Mouse (Mus musculus): ENCODE measurements around the gene Ambra1. TPM values are rescaled to one million over a fixed set of nuclear protein-coding genes. Genes with fewer than 3 reads are reported as not detected.

Gene Ambra1
- polyA plus RNA-seq, 1 experiment = 21.1 TPM

DNA sequence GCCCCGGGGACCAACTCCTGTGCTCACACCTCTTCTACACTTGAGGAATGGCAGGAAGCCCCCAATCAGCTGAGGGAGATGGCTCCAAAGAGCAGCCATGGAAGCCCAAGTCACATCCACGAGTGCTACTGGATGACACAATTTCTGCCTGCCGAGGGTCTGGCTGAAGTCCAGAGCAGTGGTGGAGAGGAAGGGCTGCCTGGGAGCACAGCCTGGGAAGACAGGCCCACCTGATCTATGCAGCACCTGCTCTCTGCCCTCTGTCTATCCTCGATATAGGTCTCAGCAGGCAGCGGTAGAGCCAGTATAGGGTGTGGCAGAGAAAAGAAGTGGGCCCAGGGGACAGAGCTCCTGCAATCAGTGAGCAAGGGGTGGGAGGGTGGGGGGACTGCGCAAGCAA is 216.9 kb downstream of the Ambra1 start:
- Histone ChIP-seq H3K4me3 (replicated peaks; ENCODE audit: control insufficient read depth, low read depth, low read length) (no peak overlapping the region), H3K4me1 (ENCODE audit: control insufficient read depth, insufficient read depth, low read length) (peaks cover 13% of the 10 kb centered on the region), H3K27ac (ENCODE audit: control insufficient read depth, insufficient read depth, low read depth, low read length, poor library complexity) (no peak overlapping the region)
- 39% methylated on average over 6 of the region's 6 CpGs for WGBS
- TF ChIP-seq POLR2A (IDR thresholded peaks at IDR 0.05; ENCODE audit: borderline replicate concordance, control insufficient read depth, low read depth, low read length) (no peak), CTCF (IDR thresholded peaks at IDR 0.05; ENCODE audit: control insufficient read depth, insufficient read depth, low read length) (no peak)

DNA sequence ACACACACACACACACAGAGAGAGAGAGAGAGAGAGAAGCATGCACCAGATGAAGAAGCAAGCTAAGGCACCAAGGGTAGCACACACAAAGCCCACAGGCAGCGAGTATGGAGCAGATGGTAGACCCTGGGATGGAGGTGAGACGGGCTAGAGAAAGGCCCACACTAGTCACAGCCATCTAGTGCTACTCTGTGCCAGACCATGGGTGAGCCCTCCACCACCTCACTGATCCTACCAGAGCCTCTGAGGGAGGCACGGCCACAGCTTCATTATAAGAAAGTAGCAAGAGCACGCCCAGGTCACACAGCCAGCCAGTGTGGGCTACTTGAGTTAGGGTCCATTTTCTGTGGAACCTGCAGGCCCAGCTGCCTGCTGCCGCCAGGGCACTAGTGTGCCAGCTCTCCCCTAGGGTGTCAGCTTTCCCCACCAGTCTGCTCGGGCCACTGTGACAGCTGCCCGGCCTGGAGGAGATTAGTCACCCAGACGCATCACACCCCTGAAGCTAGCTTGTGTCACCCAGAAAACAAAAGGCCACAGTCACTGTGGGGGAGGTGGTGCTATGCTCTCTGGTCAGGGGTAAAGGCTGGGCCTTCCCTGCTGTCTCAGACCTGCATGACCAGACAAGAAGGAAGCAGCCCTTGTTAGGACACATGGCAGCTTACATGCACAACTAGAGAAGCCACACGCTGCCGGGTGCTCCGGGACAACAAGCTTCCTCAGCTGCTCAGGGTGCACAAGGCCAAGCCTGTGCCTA is 217.6 kb downstream of the Ambra1 start:
- peaks cover 13% of the 10 kb centered on the region for H3K4me1 ChIP-seq (ENCODE audit: control insufficient read depth, insufficient read depth, low read length)
- TF ChIP-seq POLR2A (IDR thresholded peaks at IDR 0.05; ENCODE audit: borderline replicate concordance, control insufficient read depth, low read depth, low read length) = no peak
- TF ChIP-seq CTCF (IDR thresholded peaks at IDR 0.05; ENCODE audit: control insufficient read depth, insufficient read depth, low read length) = no peak
- WGBS = 23% methylated on average over 11 of the region's 11 CpGs
- peak overlapping the region; percentile 10 for H3K4me3 ChIP-seq (replicated peaks; ENCODE audit: control insufficient read depth, low read depth, low read length)
- peak overlapping the region; percentile 57 for H3K27ac ChIP-seq (ENCODE audit: control insufficient read depth, insufficient read depth, low read depth, low read length, poor library complexity)

GRCm38 (mm10) chr2:91948151-91948509 is 218.2 kb downstream of the Ambra1 start:
- TF ChIP-seq POLR2A (IDR thresholded peaks at IDR 0.05; ENCODE audit: borderline replicate concordance, control insufficient read depth, low read depth, low read length) = no peak
- TF ChIP-seq CTCF (IDR thresholded peaks at IDR 0.05; ENCODE audit: control insufficient read depth, insufficient read depth, low read length) = no peak
- 5% methylated on average over 6 of the region's 6 CpGs for WGBS
- Histone ChIP-seq H3K4me3 (replicated peaks; ENCODE audit: control insufficient read depth, low read depth, low read length) (peak overlapping the region; percentile 6), H3K27ac (ENCODE audit: control insufficient read depth, insufficient read depth, low read depth, low read length, poor library complexity) (peak overlapping the region; percentile 57), H3K4me1 (ENCODE audit: control insufficient read depth, insufficient read depth, low read length) (peaks cover 13% of the 10 kb centered on the region)

GRCm38 (mm10) chr2:91948792-91949241 is 218.9 kb downstream of the Ambra1 start:
- WGBS = 3% methylated on average over 3 of the region's 3 CpGs
- no peak for TF ChIP-seq POLR2A (IDR thresholded peaks at IDR 0.05; ENCODE audit: borderline replicate concordance, control insufficient read depth, low read depth, low read length)
- no peak for TF ChIP-seq CTCF (IDR thresholded peaks at IDR 0.05; ENCODE audit: control insufficient read depth, insufficient read depth, low read length)
- Histone ChIP-seq H3K4me3 (replicated peaks; ENCODE audit: control insufficient read depth, low read depth, low read length) (no peak overlapping the region), H3K27ac (ENCODE audit: control insufficient read depth, insufficient read depth, low read depth, low read length, poor library complexity) (peak overlapping the region; percentile 75), H3K4me1 (ENCODE audit: control insufficient read depth, insufficient read depth, low read length) (peaks cover 13% of the 10 kb centered on the region)

DNA sequence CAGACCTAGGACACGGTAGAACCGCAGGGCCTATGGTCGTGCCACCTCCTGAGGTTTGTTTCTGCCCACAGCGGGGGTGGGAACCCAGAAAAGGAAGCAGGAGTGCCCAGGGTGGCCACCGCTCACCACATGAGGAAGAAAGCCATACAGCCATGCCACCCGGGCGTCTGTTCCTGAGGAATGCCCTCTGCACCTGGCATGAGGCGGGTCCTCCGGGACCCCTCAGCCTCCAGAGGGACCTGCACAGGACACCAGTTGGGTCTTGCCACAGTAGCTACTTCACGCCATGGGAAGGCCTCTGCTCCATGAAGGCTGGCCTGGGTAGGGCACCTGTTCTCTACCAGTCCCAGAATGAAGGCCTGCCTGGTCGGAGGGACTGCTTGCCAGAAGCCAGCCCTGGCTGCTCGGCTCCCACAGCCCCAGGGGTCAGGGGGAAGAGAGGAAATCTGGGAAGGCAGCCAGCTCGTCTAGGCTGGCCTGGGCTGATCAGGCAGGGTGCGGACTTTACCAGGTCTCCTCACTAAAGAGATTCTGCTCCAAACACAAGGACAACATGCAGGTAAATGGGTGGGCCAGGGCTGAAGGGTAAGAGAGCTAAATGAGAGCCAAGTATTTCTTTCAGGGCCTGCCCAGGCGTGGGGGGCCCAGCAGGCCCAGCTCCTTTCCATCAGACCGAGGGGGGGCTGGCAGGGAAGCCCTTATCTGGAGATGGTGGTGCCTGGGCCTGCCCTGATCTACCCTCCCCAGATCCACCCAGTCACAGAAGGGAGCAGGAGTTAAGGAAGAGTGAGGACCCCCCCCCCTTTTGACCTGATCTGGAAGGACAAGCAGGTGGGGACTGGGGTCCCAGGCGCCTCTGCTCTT is 219.7 kb downstream of the Ambra1 start:
- peak overlapping the region; percentile 75 for H3K27ac ChIP-seq (ENCODE audit: control insufficient read depth, insufficient read depth, low read depth, low read length, poor library complexity)
- peak overlapping the region; percentile 58 for H3K4me3 ChIP-seq (replicated peaks; ENCODE audit: control insufficient read depth, low read depth, low read length)
- whole genome bisulfite sequencing = 2% methylated on average over 17 of the region's 17 CpGs
- TF ChIP-seq POLR2A (IDR thresholded peaks at IDR 0.05; ENCODE audit: borderline replicate concordance, control insufficient read depth, low read depth, low read length) (peak; percentile 18; the same call in 1 of the 2 replicates), CTCF (IDR thresholded peaks at IDR 0.05; ENCODE audit: control insufficient read depth, insufficient read depth, low read length) (no peak)
- peaks cover 13% of the 10 kb centered on the region for H3K4me1 ChIP-seq (ENCODE audit: control insufficient read depth, insufficient read depth, low read length)

- no peak for TF ChIP-seq CTCF (IDR thresholded peaks at IDR 0.05; ENCODE audit: control insufficient read depth, insufficient read depth, low read length)
- TF ChIP-seq POLR2A (IDR thresholded peaks at IDR 0.05; ENCODE audit: borderline replicate concordance, control insufficient read depth, low read depth, low read length) = no peak
- 3% methylated on average over 15 of the region's 15 CpGs for WGBS
- Histone ChIP-seq H3K27ac (ENCODE audit: control insufficient read depth, insufficient read depth, low read depth, low read length, poor library complexity) (peak overlapping the region; percentile 75), H3K4me3 (replicated peaks; ENCODE audit: control insufficient read depth, low read depth, low read length) (peak overlapping the region; percentile 41), H3K4me1 (ENCODE audit: control insufficient read depth, insufficient read depth, low read length) (peaks cover 13% of the 10 kb centered on the region)
Observed at GRCm38 (mm10) chr2:91950275-91951085, 220.5 kb downstream of the Ambra1 start.

DNA sequence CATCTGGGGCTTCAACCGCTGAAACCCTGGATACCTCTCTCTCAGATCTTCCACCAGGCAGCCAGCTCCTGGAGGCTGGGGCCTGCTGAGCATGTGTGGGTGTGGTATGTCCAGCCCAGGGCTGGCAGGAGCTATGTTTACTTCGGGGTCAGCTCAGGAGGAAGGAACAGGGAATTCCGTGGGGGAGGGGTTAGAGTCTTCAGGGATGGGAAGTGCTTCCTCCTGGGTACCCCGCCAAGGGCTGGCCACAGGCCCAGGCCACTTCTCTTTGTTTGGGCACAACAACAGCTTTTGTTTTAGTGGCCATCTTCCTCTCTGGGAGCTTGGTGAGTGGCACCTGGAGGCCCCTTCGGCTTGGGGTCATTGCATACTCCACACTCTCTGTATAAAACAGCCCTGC is 223.9 kb downstream of the Ambra1 start:
- 37% methylated on average over 5 of the region's 5 CpGs for whole genome bisulfite sequencing
- H3K4me1 ChIP-seq (ENCODE audit: control insufficient read depth, insufficient read depth, low read length) = peaks cover 12% of the 10 kb centered on the region
- no peak overlapping the region for H3K27ac ChIP-seq (ENCODE audit: control insufficient read depth, insufficient read depth, low read depth, low read length, poor library complexity)
- no peak overlapping the region for H3K4me3 ChIP-seq (replicated peaks; ENCODE audit: control insufficient read depth, low read depth, low read length)
- TF ChIP-seq POLR2A (IDR thresholded peaks at IDR 0.05; ENCODE audit: borderline replicate concordance, control insufficient read depth, low read depth, low read length) (no peak), CTCF (IDR thresholded peaks at IDR 0.05; ENCODE audit: control insufficient read depth, insufficient read depth, low read length) (no peak)

Data from bone marrow, adult 2 months (tissue).